Mouse (Mus musculus): ENCODE data around the gene Rasgef1b. TPM values are rescaled to one million over a fixed set of nuclear protein-coding genes. Genes with fewer than 3 reads are reported as not detected.

Rasgef1b gene
- polyA plus RNA-seq, 1 experiment from 2014 or later, result 7.8 TPM

- no peak for ATAC-seq (ENCODE audit: low FRiP score, low TSS enrichment)
- Histone ChIP-seq H3K4me2 (replicated peaks; ENCODE audit: low read depth, low read length) (no peak overlapping the region), H3K27ac (ENCODE audit: low read length) (no peak overlapping the region), H3K4me3 (ENCODE audit: low read length) (no peak overlapping the region), H3K9me3 (ENCODE audit: low read length) (no peaks in the 10 kb centered on the region), H3K9ac (replicated peaks; ENCODE audit: low read length) (no peak overlapping the region), H3K36me3 (ENCODE audit: insufficient read depth, low read length) (no peaks in the 10 kb centered on the region), H3K27me3 (ENCODE audit: insufficient read depth, low read length) (no peaks in the 10 kb centered on the region), H3K4me1 (ENCODE audit: insufficient read depth, low read length) (no peaks in the 10 kb centered on the region)
- 64% methylated on average over 5 of the region's 5 CpGs for WGBS
These were observed 13.6 kb downstream of the Rasgef1b start for GRCm38 (mm10) chr5:99715281-99715744.

GRCm38 (mm10) chr5:99711947-99712346 is 16.9 kb downstream of the Rasgef1b start:
- H3K36me3 ChIP-seq (ENCODE audit: insufficient read depth, low read length), result no peaks in the 10 kb centered on the region
- no peak overlapping the region for H3K4me3 ChIP-seq (ENCODE audit: low read length)
- no peak overlapping the region for H3K9ac ChIP-seq (replicated peaks; ENCODE audit: low read length)
- H3K27ac ChIP-seq (ENCODE audit: low read length), result no peak overlapping the region
- WGBS, result 95% methylated on average over 2 of the region's 2 CpGs
- H3K27me3 ChIP-seq (ENCODE audit: insufficient read depth, low read length), result no peaks in the 10 kb centered on the region
- no peaks in the 10 kb centered on the region for H3K9me3 ChIP-seq (ENCODE audit: low read length)
- H3K4me2 ChIP-seq (replicated peaks; ENCODE audit: low read depth, low read length), result no peak overlapping the region
- H3K4me1 ChIP-seq (ENCODE audit: insufficient read depth, low read length), result no peaks in the 10 kb centered on the region
- no peak for ATAC-seq (ENCODE audit: low FRiP score, low TSS enrichment)

GRCm38 (mm10) chr5:99708706-99709105 is 20.2 kb downstream of the Rasgef1b start:
- Histone ChIP-seq H3K9ac (replicated peaks; ENCODE audit: low read length) (no peak overlapping the region), H3K36me3 (ENCODE audit: insufficient read depth, low read length) (no peaks in the 10 kb centered on the region), H3K9me3 (ENCODE audit: low read length) (no peaks in the 10 kb centered on the region), H3K27me3 (ENCODE audit: insufficient read depth, low read length) (no peaks in the 10 kb centered on the region), H3K4me1 (ENCODE audit: insufficient read depth, low read length) (no peaks in the 10 kb centered on the region), H3K4me3 (ENCODE audit: low read length) (no peak overlapping the region), H3K4me2 (replicated peaks; ENCODE audit: low read depth, low read length) (no peak overlapping the region), H3K27ac (ENCODE audit: low read length) (no peak overlapping the region)
- ATAC-seq (ENCODE audit: low FRiP score, low TSS enrichment), result no peak
- WGBS, result 38% methylated on average over 6 of the region's 6 CpGs

- no peak for ATAC-seq (ENCODE audit: low FRiP score, low TSS enrichment)
- Histone ChIP-seq H3K4me3 (ENCODE audit: low read length) (no peak overlapping the region), H3K4me1 (ENCODE audit: insufficient read depth, low read length) (no peaks in the 10 kb centered on the region), H3K4me2 (replicated peaks; ENCODE audit: low read depth, low read length) (no peak overlapping the region), H3K27me3 (ENCODE audit: insufficient read depth, low read length) (no peaks in the 10 kb centered on the region), H3K9me3 (ENCODE audit: low read length) (no peaks in the 10 kb centered on the region), H3K9ac (replicated peaks; ENCODE audit: low read length) (no peak overlapping the region), H3K36me3 (ENCODE audit: insufficient read depth, low read length) (no peaks in the 10 kb centered on the region), H3K27ac (ENCODE audit: low read length) (no peak overlapping the region)
- WGBS, result 33% methylated on average over 6 of the region's 6 CpGs
These were observed 21.6 kb downstream of the Rasgef1b start for GRCm38 (mm10) chr5:99707261-99707660.

GRCm38 (mm10) chr5:99701811-99702210 is 27.1 kb downstream of the Rasgef1b start:
- Histone ChIP-seq H3K4me3 (ENCODE audit: low read length) (no peak overlapping the region), H3K9ac (replicated peaks; ENCODE audit: low read length) (no peak overlapping the region), H3K36me3 (ENCODE audit: insufficient read depth, low read length) (no peaks in the 10 kb centered on the region), H3K4me1 (ENCODE audit: insufficient read depth, low read length) (no peaks in the 10 kb centered on the region), H3K9me3 (ENCODE audit: low read length) (no peaks in the 10 kb centered on the region), H3K27me3 (ENCODE audit: insufficient read depth, low read length) (peaks cover 2% of the 10 kb centered on the region; the same call in 1 of the 2 replicates), H3K27ac (ENCODE audit: low read length) (no peak overlapping the region), H3K4me2 (replicated peaks; ENCODE audit: low read depth, low read length) (no peak overlapping the region)
- ATAC-seq (ENCODE audit: low FRiP score, low TSS enrichment), result no peak
- WGBS, result 90% methylated on average over 5 of the region's 5 CpGs

GRCm38 (mm10) chr5:99694712-99695360 is 34.0 kb downstream of the Rasgef1b start:
- no peak for ATAC-seq (ENCODE audit: low FRiP score, low TSS enrichment)
- Histone ChIP-seq H3K9me3 (ENCODE audit: low read length) (no peaks in the 10 kb centered on the region), H3K4me2 (replicated peaks; ENCODE audit: low read depth, low read length) (no peak overlapping the region), H3K27me3 (ENCODE audit: insufficient read depth, low read length) (peaks cover 2% of the 10 kb centered on the region; the same call in 1 of the 2 replicates), H3K9ac (replicated peaks; ENCODE audit: low read length) (no peak overlapping the region), H3K36me3 (ENCODE audit: insufficient read depth, low read length) (no peaks in the 10 kb centered on the region), H3K4me1 (ENCODE audit: insufficient read depth, low read length) (no peaks in the 10 kb centered on the region), H3K4me3 (ENCODE audit: low read length) (no peak overlapping the region), H3K27ac (ENCODE audit: low read length) (no peak overlapping the region)
- 86% methylated on average over 13 of the region's 13 CpGs for WGBS

- no peak overlapping the region for H3K4me2 ChIP-seq (replicated peaks; ENCODE audit: low read depth, low read length)
- ATAC-seq (ENCODE audit: low FRiP score, low TSS enrichment), result no peak
- H3K9me3 ChIP-seq (ENCODE audit: low read length), result no peaks in the 10 kb centered on the region
- H3K27ac ChIP-seq (ENCODE audit: low read length), result no peak overlapping the region
- no peak overlapping the region for H3K4me3 ChIP-seq (ENCODE audit: low read length)
- no peaks in the 10 kb centered on the region for H3K27me3 ChIP-seq (ENCODE audit: insufficient read depth, low read length)
- 38% methylated on average over 7 of the region's 7 CpGs for WGBS
- no peaks in the 10 kb centered on the region for H3K36me3 ChIP-seq (ENCODE audit: insufficient read depth, low read length)
- no peak overlapping the region for H3K9ac ChIP-seq (replicated peaks; ENCODE audit: low read length)
- H3K4me1 ChIP-seq (ENCODE audit: insufficient read depth, low read length), result no peaks in the 10 kb centered on the region
These were observed 39.0 kb downstream of the Rasgef1b start for GRCm38 (mm10) chr5:99689909-99690308.

- H3K4me3 ChIP-seq (ENCODE audit: low read length), result no peak overlapping the region
- no peaks in the 10 kb centered on the region for H3K27me3 ChIP-seq (ENCODE audit: insufficient read depth, low read length)
- no peaks in the 10 kb centered on the region for H3K9me3 ChIP-seq (ENCODE audit: low read length)
- no peak overlapping the region for H3K9ac ChIP-seq (replicated peaks; ENCODE audit: low read length)
- no peak for ATAC-seq (ENCODE audit: low FRiP score, low TSS enrichment)
- no peak overlapping the region for H3K27ac ChIP-seq (ENCODE audit: low read length)
- no peak overlapping the region for H3K4me2 ChIP-seq (replicated peaks; ENCODE audit: low read depth, low read length)
- 62% methylated on average over 6 of the region's 6 CpGs for WGBS
- peaks cover 7% of the 10 kb centered on the region; the same call in 1 of the 2 replicates for H3K4me1 ChIP-seq (ENCODE audit: insufficient read depth, low read length)
- no peaks in the 10 kb centered on the region for H3K36me3 ChIP-seq (ENCODE audit: insufficient read depth, low read length)
These were observed 41.0 kb downstream of the Rasgef1b start for GRCm38 (mm10) chr5:99687894-99688293.

- WGBS, result 22% methylated on average over 2 of the region's 2 CpGs
- no peak overlapping the region for H3K4me2 ChIP-seq (replicated peaks; ENCODE audit: low read depth, low read length)
These were observed 44.8 kb downstream of the Rasgef1b start for GRCm38 (mm10) chr5:99684023-99684422.

GRCm38 (mm10) chr5:99669971-99670571 is 58.8 kb downstream of the Rasgef1b start:
- no peak overlapping the region for H3K4me3 ChIP-seq (ENCODE audit: low read length)
- H3K9me3 ChIP-seq (ENCODE audit: low read length), result no peaks in the 10 kb centered on the region
- ATAC-seq (ENCODE audit: low FRiP score, low TSS enrichment), result peak; percentile 39; the same call in 1 of the 2 replicates
- no peaks in the 10 kb centered on the region for H3K36me3 ChIP-seq (ENCODE audit: insufficient read depth, low read length)
- no peak overlapping the region for H3K4me2 ChIP-seq (replicated peaks; ENCODE audit: low read depth, low read length)
- no peak overlapping the region for H3K9ac ChIP-seq (replicated peaks; ENCODE audit: low read length)
- 56% methylated on average over 9 of the region's 9 CpGs for WGBS
- H3K4me1 ChIP-seq (ENCODE audit: insufficient read depth, low read length), result no peaks in the 10 kb centered on the region
- no peak overlapping the region for H3K27ac ChIP-seq (ENCODE audit: low read length)
- H3K27me3 ChIP-seq (ENCODE audit: insufficient read depth, low read length), result no peaks in the 10 kb centered on the region

More at GRCm38 (mm10) chr5:99684023-99684422, 44.8 kb downstream of the Rasgef1b start:
- Histone ChIP-seq H3K36me3 (ENCODE audit: insufficient read depth, low read length) (no peaks in the 10 kb centered on the region), H3K27ac (ENCODE audit: low read length) (no peak overlapping the region), H3K4me3 (ENCODE audit: low read length) (no peak overlapping the region), H3K4me1 (ENCODE audit: insufficient read depth, low read length) (peaks cover 7% of the 10 kb centered on the region; the same call in 1 of the 2 replicates), H3K27me3 (ENCODE audit: insufficient read depth, low read length) (no peaks in the 10 kb centered on the region), H3K9me3 (ENCODE audit: low read length) (no peaks in the 10 kb centered on the region), H3K9ac (replicated peaks; ENCODE audit: low read length) (no peak overlapping the region)
- ATAC-seq (ENCODE audit: low FRiP score, low TSS enrichment), result no peak
